Mouse (Mus musculus): ENCODE data around the gene Ezh1.

DNA sequence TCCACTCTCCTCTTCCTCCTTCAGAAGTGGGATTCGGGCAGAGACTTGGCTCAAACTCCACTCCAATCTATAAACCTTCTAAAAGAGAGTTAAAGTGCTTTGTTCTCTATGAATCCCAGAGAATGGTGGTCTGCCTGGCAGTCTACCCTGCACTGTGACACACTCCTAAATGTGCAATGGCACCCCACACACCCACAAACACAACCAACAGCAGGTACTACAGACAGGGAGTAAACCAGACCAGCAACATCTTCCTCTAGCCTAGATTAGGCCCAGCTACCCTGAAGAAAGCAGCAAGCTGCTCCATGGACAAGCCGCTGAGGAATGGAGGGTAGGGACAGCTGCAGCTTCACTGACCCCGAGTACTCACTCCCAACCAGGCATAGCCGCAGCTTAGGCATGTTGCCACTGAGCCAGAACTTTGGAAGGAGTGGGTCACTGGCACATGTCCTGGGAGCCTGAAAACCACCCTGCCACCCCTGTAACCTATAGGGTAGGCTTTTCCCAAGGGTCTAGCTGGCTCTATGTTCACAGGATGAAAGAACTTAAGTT lies 34.3 kb downstream of the Ezh1 start:
- no peak for TF ChIP-seq CTCF (IDR thresholded peaks at IDR 0.05; ENCODE audit: control insufficient read depth, insufficient read depth, insufficient read length)
- no peak for TF ChIP-seq USF1 (IDR thresholded peaks at IDR 0.05; ENCODE audit: low read depth)
- no peak for TF ChIP-seq MAX (IDR thresholded peaks at IDR 0.05)

Measured in C2C12 (cell line).